Mouse (Mus musculus) limb, embryonic 14.5 days (tissue): ENCODE results near the gene Nfix. TPM values are rescaled to one million over a fixed set of nuclear protein-coding genes. Genes with fewer than 3 reads are reported as not detected.
A peak's percentile ranks its signal among the peaks of the same experiment; 100 is the strongest.

ENCODE experiments used
- ATAC-seq: fragments of 200-750 bp; cut with Nextera tagmentation; 2 replicates; pipeline ENCODE4 v1.8.0; 2017; ENCODE audit warnings: low read depth, moderate number of reproducible peaks, moderate TSS enrichment; ENCODE audit not compliant: low FRiP score
- DNase-seq: peaks from one replicate; pipeline ENCODE4 v3.0.0-alpha.2; 2015; ENCODE audit warnings: low spot score
- H3K27ac ChIP-seq: fragments of 300-500 bp; sonication (generic); replicated peaks from 2 replicates; pipeline ENCODE4 v1.5.1; 2014; ENCODE audit warnings: low read depth, mild to moderate bottlenecking, low read length, moderate library complexity, mixed read lengths
- H3K27me3 ChIP-seq: fragments of 300-500 bp; sonication (generic); 2 replicates; pipeline ENCODE4 v1.6.1; 2014; ENCODE audit warnings: low read length, mixed read lengths; ENCODE audit not compliant: control insufficient read depth, insufficient read depth
- H3K36me3 ChIP-seq: fragments of 300-500 bp; sonication (generic); 2 replicates; pipeline ENCODE4 v1.6.1; 2014; ENCODE audit warnings: mild to moderate bottlenecking, low read length, moderate library complexity, mixed read lengths; ENCODE audit not compliant: control insufficient read depth, insufficient read depth
- H3K4me1 ChIP-seq: fragments of 300-500 bp; sonication (generic); 2 replicates; pipeline ENCODE4 v1.6.1; 2014; ENCODE audit warnings: antibody characterized with exemption, low read length, mixed read lengths; ENCODE audit not compliant: control insufficient read depth, insufficient read depth
- H3K4me2 ChIP-seq: fragments of 300-500 bp; sonication (generic); replicated peaks from 2 replicates; pipeline ENCODE4 v1.6.1; 2014; ENCODE audit warnings: low read depth, mild to moderate bottlenecking, low read length, moderate library complexity; ENCODE audit not compliant: severe bottlenecking
- H3K4me3 ChIP-seq: fragments of 300-500 bp; sonication (generic); replicated peaks from 2 replicates; pipeline ENCODE4 v1.5.1; 2014; ENCODE audit warnings: low read length
- H3K9ac ChIP-seq: fragments of 300-500 bp; sonication (generic); 2 replicates; pipeline ENCODE4 v1.6.1; 2014; ENCODE audit warnings: mild to moderate bottlenecking, low read depth, low read length, moderate library complexity; ENCODE audit not compliant: severe bottlenecking
- H3K9me3 ChIP-seq: fragments of 300-500 bp; sonication (generic); 2 replicates; pipeline ENCODE4 v1.6.1; 2016; ENCODE audit warnings: low read length; ENCODE audit not compliant: control insufficient read depth
- POLR2A ChIP-seq: fragments of 200-500 bp; IDR thresholded peaks from 2 replicates; pipeline ENCODE4 v1.8.0; 2012; ENCODE audit warnings: inconsistent platforms, mild to moderate bottlenecking, moderate library complexity, borderline replicate concordance; ENCODE audit not compliant: insufficient read depth, insufficient read length; ENCODE audit errors: extremely low read depth
- WGBS: fragments of 180-500 bp; shearing (Covaris S2); extraction: QIAGEN DNeasy Blood & Tissue Kit; methylation state at CpG from one replicate; pipeline ENCODE4 v1.1.7; 2014; 5-methylcytosine and 5-hydroxymethylcytosine counted together
- polyA plus RNA-seq, 2 experiments: library from polyadenylated mRNA; depleted of rRNA in 1 of 2; stranded (reverse) in 1 of 2; unstranded in 1 of 2; fragments of >200 nt; fragmentation: Nextera tagmentation in 1 of 2; extraction: Ambion mirVana in 1 of 2; gene quantifications; 2 replicates each; pipeline versions ENCODE4 v1.2.1 to v1.2.3; 2012 to 2014

The Nfix gene
- polyA plus RNA-seq, 2 experiments, result 81.2 to 100 TPM

DNA sequence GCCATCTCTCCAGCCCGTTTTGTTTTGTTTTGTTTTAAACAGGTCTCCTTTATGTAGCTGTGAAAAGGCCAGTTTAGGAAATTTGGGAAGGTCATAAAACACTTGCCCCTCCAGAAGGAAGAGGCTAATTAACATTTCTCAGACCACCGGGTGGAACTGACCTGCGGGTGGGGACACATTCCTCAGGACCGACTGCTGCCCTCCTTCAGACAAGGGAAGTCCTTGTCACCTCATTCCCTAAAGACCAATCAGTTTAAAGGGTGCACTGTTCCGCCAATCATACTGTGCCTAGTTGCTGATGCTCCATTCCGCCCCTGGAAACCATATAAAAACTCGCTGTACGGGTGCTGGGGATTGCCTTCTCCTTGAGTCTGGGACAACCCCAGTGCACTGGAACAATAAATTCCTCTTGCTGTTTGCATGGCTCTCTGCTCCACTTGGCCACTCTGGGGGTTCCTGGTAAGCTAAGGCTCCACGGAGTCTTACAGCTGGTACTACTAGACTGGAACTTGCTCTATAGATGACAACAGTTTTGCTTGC lies 147.0 kb downstream of the Nfix start:
- Histone ChIP-seq H3K4me3 (0 out of 2 replicates have a peak overlapping the region, but pooled peaks have one; percentile 1), H3K4me2 (no peak overlapping the region), H3K27ac (peak overlapping the region; percentile 48), H3K4me1 (peaks cover 41% of the 10 kb centered on the region), H3K27me3 (no peaks in the 10 kb centered on the region), H3K36me3 (no peaks in the 10 kb centered on the region), H3K9me3 (no peaks in the 10 kb centered on the region), H3K9ac (no peak overlapping the region)
- ATAC-seq, result no peak
- no peak for DNase-seq
- 24% methylated on average over 9 of the region's 9 CpGs for WGBS
- no peak for TF ChIP-seq POLR2A

DNA sequence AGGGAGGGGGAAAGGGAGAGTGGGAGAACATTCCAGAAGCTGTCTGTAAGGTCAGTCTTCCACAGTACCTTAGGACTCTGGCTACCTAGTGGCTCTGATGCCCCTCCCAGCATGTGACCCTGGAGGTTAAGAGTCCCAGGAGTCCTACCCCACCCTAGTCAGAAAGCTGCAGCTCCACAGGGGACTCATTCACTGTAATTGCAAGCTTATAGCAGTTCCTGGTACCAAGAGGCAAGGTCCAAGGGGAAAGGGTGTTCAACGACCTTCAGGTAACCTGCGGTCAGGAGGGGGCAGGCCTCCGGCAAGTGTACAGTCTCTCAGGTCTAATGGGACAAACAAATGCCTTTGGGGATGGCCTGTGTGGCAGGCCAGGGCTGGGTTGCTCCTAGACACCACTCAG lies 149.9 kb downstream of the Nfix start:
- no peak for DNase-seq
- H3K9ac ChIP-seq, result no peak overlapping the region
- peaks cover 21% of the 10 kb centered on the region for H3K4me1 ChIP-seq
- H3K27ac ChIP-seq, result peak overlapping the region; percentile 23
- no peak for TF ChIP-seq POLR2A
- no peak overlapping the region for H3K4me3 ChIP-seq
- H3K9me3 ChIP-seq, result no peaks in the 10 kb centered on the region
- H3K27me3 ChIP-seq, result no peaks in the 10 kb centered on the region
- no peak overlapping the region for H3K4me2 ChIP-seq
- WGBS, result 51% methylated on average over 3 of the region's 3 CpGs
- H3K36me3 ChIP-seq, result no peaks in the 10 kb centered on the region
- no peak for ATAC-seq

Other genes starting within 250 kb of the Nfix start
- gene Ier2, start 137.5 kb downstream of the Nfix start, polyA plus RNA-seq (2012; rRNA removed), result 33.3 and 38.2 TPM in 2 replicates
- 66.0 and 70.1 TPM in 2 replicates for gene Ier2, start 137.5 kb downstream of the Nfix start, polyA plus RNA-seq (2014; fragmentation: Nextera tagmentation; extraction: Ambion mirVana)
- gene Trmt1, start 114.0 kb downstream of the Nfix start, polyA plus RNA-seq (2012; rRNA removed), result 144 and 158 TPM in 2 replicates
- 71.0 and 71.7 TPM in 2 replicates for gene Trmt1, start 114.0 kb downstream of the Nfix start, polyA plus RNA-seq (2014; fragmentation: Nextera tagmentation; extraction: Ambion mirVana)
- 68.8 and 86.2 TPM in 2 replicates for gene Nacc1, start 112.5 kb downstream of the Nfix start, polyA plus RNA-seq (2012; rRNA removed)
- gene Nacc1, start 112.5 kb downstream of the Nfix start, polyA plus RNA-seq (2014; fragmentation: Nextera tagmentation; extraction: Ambion mirVana), result 18.5 and 19.8 TPM in 2 replicates
- 7.1 and 7.6 TPM in 2 replicates for gene Lyl1, start 98.9 kb downstream of the Nfix start, polyA plus RNA-seq (2012; rRNA removed)
- 5.6 and 6.2 TPM in 2 replicates for gene Lyl1, start 98.9 kb downstream of the Nfix start, polyA plus RNA-seq (2014; fragmentation: Nextera tagmentation; extraction: Ambion mirVana)
- 4.3 and 4.8 TPM in 2 replicates for gene G430095P16Rik, start 77.3 kb downstream of the Nfix start, polyA plus RNA-seq (2012; rRNA removed)
- 5.7 and 6.0 TPM in 2 replicates for gene G430095P16Rik, start 77.3 kb downstream of the Nfix start, polyA plus RNA-seq (2014; fragmentation: Nextera tagmentation; extraction: Ambion mirVana)
- gene Dand5, start 22.5 kb upstream of the Nfix start, polyA plus RNA-seq (2012; rRNA removed), result 5.7 and 5.9 TPM in 2 replicates
- 6.4 and 6.9 TPM in 2 replicates for gene Dand5, start 22.5 kb upstream of the Nfix start, polyA plus RNA-seq (2014; fragmentation: Nextera tagmentation; extraction: Ambion mirVana)
- 39.8 and 45.6 TPM in 2 replicates for gene Gadd45gip1, start 31.2 kb upstream of the Nfix start, polyA plus RNA-seq (2012; rRNA removed)
- 43.2 and 44.9 TPM in 2 replicates for gene Gadd45gip1, start 31.2 kb upstream of the Nfix start, polyA plus RNA-seq (2014; fragmentation: Nextera tagmentation; extraction: Ambion mirVana)
- 82.0 and 82.4 TPM in 2 replicates for gene Rad23a, start 40.3 kb upstream of the Nfix start, polyA plus RNA-seq (2012; rRNA removed)
- gene Rad23a, start 40.3 kb upstream of the Nfix start, polyA plus RNA-seq (2014; fragmentation: Nextera tagmentation; extraction: Ambion mirVana), result 104 and 109 TPM in 2 replicates
- gene Calr, start 46.6 kb upstream of the Nfix start, polyA plus RNA-seq (2012; rRNA removed), result 575 and 831 TPM in 2 replicates
- 802 and 827 TPM in 2 replicates for gene Calr, start 46.6 kb upstream of the Nfix start, polyA plus RNA-seq (2014; fragmentation: Nextera tagmentation; extraction: Ambion mirVana)
- gene Farsa, start 56.6 kb upstream of the Nfix start, polyA plus RNA-seq (2012; rRNA removed), result 105 and 123 TPM in 2 replicates
- gene Farsa, start 56.6 kb upstream of the Nfix start, polyA plus RNA-seq (2014; fragmentation: Nextera tagmentation; extraction: Ambion mirVana), result 78.4 and 81.2 TPM in 2 replicates
- gene Syce2, start 71.8 kb upstream of the Nfix start, polyA plus RNA-seq (2012; rRNA removed), result 30.5 and 36.9 TPM in 2 replicates
- 75.3 and 78.4 TPM in 2 replicates for gene Syce2, start 71.8 kb upstream of the Nfix start, polyA plus RNA-seq (2014; fragmentation: Nextera tagmentation; extraction: Ambion mirVana)
- gene Gcdh, start 93.6 kb upstream of the Nfix start, polyA plus RNA-seq (2012; rRNA removed), result 45.8 and 58.9 TPM in 2 replicates
- gene Gcdh, start 93.6 kb upstream of the Nfix start, polyA plus RNA-seq (2014; fragmentation: Nextera tagmentation; extraction: Ambion mirVana), result 29.8 and 34.5 TPM in 2 replicates
- 2.5 and 3.0 TPM in 2 replicates for gene Klf1, start 101.6 kb upstream of the Nfix start, polyA plus RNA-seq (2012; rRNA removed)
- gene Klf1, start 101.6 kb upstream of the Nfix start, polyA plus RNA-seq (2014; fragmentation: Nextera tagmentation; extraction: Ambion mirVana), result 1.4 and 2.0 TPM in 2 replicates
- 18.5 and 20.5 TPM in 2 replicates for gene Dnase2a, start 108.2 kb upstream of the Nfix start, polyA plus RNA-seq (2012; rRNA removed)
- gene Dnase2a, start 108.2 kb upstream of the Nfix start, polyA plus RNA-seq (2014; fragmentation: Nextera tagmentation; extraction: Ambion mirVana), result 13.8 and 15.4 TPM in 2 replicates
- 0.36 and 0.50 TPM in 2 replicates for gene Mast1, start 137.0 kb upstream of the Nfix start, polyA plus RNA-seq (2012; rRNA removed)
- 0.15 and 0.32 TPM in 2 replicates for gene Mast1, start 137.0 kb upstream of the Nfix start, polyA plus RNA-seq (2014; fragmentation: Nextera tagmentation; extraction: Ambion mirVana)
- gene Rtbdn, start 146.6 kb upstream of the Nfix start, polyA plus RNA-seq (2012; rRNA removed), result not detected in 2 replicates
- not detected in 2 replicates for gene Rtbdn, start 146.6 kb upstream of the Nfix start, polyA plus RNA-seq (2014; fragmentation: Nextera tagmentation; extraction: Ambion mirVana)
- gene Gm49661, start 169.1 kb upstream of the Nfix start, polyA plus RNA-seq (2012; rRNA removed), result 2.0 TPM in 1 of 2 replicates, not detected in the other
- gene Gm49661, start 169.1 kb upstream of the Nfix start, polyA plus RNA-seq (2014; fragmentation: Nextera tagmentation; extraction: Ambion mirVana), result not detected in 2 replicates
- 387 and 405 TPM in 2 replicates for gene Prdx2, start 169.2 kb upstream of the Nfix start, polyA plus RNA-seq (2012; rRNA removed)
- 839 and 877 TPM in 2 replicates for gene Prdx2, start 169.2 kb upstream of the Nfix start, polyA plus RNA-seq (2014; fragmentation: Nextera tagmentation; extraction: Ambion mirVana)
- 58.6 and 60.8 TPM in 2 replicates for gene Rnaseh2a, start 169.4 kb upstream of the Nfix start, polyA plus RNA-seq (2012; rRNA removed)
- 87.6 and 90.8 TPM in 2 replicates for gene Rnaseh2a, start 169.4 kb upstream of the Nfix start, polyA plus RNA-seq (2014; fragmentation: Nextera tagmentation; extraction: Ambion mirVana)
- 11.3 and 16.4 TPM in 2 replicates for gene Junb, start 178.4 kb upstream of the Nfix start, polyA plus RNA-seq (2012; rRNA removed)
- 16.9 and 18.0 TPM in 2 replicates for gene Junb, start 178.4 kb upstream of the Nfix start, polyA plus RNA-seq (2014; fragmentation: Nextera tagmentation; extraction: Ambion mirVana)
- 15.1 and 17.7 TPM in 2 replicates for gene Hook2, start 190.3 kb upstream of the Nfix start, polyA plus RNA-seq (2012; rRNA removed)
- gene Hook2, start 190.3 kb upstream of the Nfix start, polyA plus RNA-seq (2014; fragmentation: Nextera tagmentation; extraction: Ambion mirVana), result 17.4 and 18.1 TPM in 2 replicates
- 0.08 and 0.15 TPM in 2 replicates for gene Best2, start 214.2 kb upstream of the Nfix start, polyA plus RNA-seq (2012; rRNA removed)
- not detected in 2 replicates for gene Best2, start 214.2 kb upstream of the Nfix start, polyA plus RNA-seq (2014; fragmentation: Nextera tagmentation; extraction: Ambion mirVana)
- 173 and 207 TPM in 2 replicates for gene Asna1, start 224.9 kb upstream of the Nfix start, polyA plus RNA-seq (2012; rRNA removed)
- gene Asna1, start 224.9 kb upstream of the Nfix start, polyA plus RNA-seq (2014; fragmentation: Nextera tagmentation; extraction: Ambion mirVana), result 95.0 and 98.0 TPM in 2 replicates
- gene Trir, start 226.5 kb upstream of the Nfix start, polyA plus RNA-seq (2012; rRNA removed), result 163 and 168 TPM in 2 replicates
- gene Trir, start 226.5 kb upstream of the Nfix start, polyA plus RNA-seq (2014; fragmentation: Nextera tagmentation; extraction: Ambion mirVana), result 135 and 156 TPM in 2 replicates
- 89.9 and 112 TPM in 2 replicates for gene Tnpo2, start 236.6 kb upstream of the Nfix start, polyA plus RNA-seq (2012; rRNA removed)
- 16.9 and 18.0 TPM in 2 replicates for gene Tnpo2, start 236.6 kb upstream of the Nfix start, polyA plus RNA-seq (2014; fragmentation: Nextera tagmentation; extraction: Ambion mirVana)